Mouse (Mus musculus) testis, adult 10 weeks (tissue): ENCODE measurements around the gene Ctsf. TPM values are rescaled to one million over a fixed set of nuclear protein-coding genes. Genes with fewer than 3 reads are reported as not detected.

ENCODE experiments used
- polyA plus RNA-seq: library from polyadenylated mRNA; stranded (reverse); fragments of 350-450 nt; fragmentation: Illumina TruSeq; extraction: RNeasy Lipid Tissue Mini Kit (QIAGEN cat#74804); gene quantifications from one replicate; pipeline ENCODE4 v1.2.3, GENCODE M21; 2014; ENCODE audit warnings: low read depth, low replicate concordance

Gene Ctsf
- polyA plus RNA-seq, result 10.1 TPM

DNA sequence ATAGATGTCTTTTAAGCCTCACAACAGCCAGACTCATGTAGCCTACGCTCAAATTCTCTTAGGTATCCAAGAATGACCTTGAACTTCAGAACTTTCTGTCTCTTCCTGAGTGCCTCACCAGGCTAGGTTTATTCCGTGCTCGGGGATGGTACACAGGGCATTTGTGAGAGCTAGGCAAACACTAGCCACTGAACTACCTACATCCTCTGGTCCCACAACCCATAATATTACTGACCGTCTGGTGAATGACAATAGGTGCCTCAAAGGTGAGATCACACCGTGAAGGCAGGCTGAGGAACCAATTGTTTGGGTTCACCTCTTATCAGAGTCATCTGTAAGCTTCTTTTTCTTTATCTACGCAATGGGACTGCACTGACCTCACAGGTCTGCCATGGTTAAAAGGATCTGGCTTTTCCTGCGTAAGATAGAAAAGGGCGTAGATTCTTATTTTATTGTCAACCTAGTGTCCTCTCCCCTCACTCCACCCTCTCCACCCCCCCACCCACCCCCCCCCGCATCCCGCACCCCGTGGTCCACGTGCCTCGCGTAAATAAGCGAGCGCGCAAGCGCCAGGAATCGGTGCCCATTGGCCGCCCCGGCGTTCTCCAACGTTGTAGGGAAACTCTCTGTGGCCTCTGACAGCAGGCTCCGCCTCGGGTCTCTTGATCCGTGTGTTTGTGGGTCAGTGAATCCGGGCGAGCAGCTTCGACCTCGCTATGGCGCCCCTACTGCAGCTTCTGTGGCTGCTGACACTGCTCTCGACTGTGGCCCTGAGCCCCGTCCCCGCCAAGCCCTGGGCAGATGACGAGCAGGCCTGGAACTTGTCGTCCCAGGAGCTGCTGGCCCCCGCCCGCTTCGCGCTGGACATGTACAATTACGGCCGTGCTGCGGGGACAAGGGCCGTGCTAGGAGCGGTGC lies at the start of gene Ctsf:
Gene Ctsf, plus strand, starts transcription at position 579 of the 918 bp plus-strand sequence.

DNA sequence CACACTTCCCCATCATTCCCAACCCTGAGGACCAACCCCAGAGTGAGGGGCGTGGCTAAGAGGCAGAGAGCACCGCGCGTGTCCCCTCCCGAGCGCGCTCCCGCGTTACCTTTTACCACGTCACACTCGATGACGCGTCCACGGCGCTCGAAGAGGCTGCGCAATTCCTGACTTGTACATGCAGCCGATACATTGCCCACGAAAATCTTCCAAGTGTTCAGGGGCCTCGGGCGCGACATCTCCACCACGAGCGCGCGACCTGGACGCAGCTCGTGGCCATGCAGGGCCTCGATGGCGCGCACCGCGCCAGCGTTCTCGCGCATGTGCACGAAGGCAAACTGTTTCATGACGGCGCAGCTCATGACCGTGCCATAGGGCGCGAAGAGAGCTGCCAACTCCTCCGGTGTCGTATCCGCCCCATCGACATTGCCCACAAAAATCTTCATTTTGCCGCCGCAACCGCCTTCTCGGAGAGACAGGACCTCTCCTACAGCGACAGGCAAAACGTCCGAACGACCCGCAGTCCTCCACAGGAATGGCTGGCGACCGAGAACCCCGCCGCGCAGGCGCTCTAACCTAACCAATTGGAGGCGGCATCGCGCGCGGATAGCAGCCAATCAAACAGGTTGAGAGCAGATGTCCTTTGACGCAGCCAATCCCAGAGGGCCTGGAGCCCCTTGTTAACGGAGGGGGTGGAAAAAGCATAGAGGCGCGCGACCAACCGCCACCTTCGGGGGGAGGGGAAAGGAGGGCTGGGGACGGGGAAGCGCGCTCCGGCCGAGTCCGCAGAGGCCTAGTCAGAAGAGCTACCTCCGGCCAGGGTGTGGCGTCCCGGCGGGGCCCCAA lies 43.6 kb upstream of the Ctsf start, which contains the start of the genes Gm21992 and Rbm14:
Gene Gm21992, minus strand, starts transcription at position 550 of the 846 bp plus-strand sequence.
Gene Rbm14, minus strand, starts transcription at position 572 of the 846 bp plus-strand sequence.

DNA sequence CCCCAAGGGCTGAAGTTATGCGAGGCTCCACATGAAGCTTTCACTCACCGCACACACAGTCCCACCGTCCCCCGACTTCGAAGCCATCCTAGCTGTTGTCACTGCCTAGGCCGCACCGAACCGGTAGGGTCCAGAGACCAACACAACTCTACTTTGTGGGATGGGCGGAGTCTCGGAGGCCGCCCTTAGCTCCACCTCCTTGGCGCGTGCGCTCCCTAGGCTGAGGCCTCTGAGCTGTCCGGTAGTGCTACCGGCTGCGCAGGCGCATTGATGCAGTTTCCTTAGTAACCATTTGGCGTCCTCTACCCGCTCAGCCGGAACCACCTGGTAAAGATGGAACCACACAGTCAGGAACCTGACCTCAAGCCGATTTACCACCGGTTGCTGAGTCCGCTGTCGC lies 15.8 kb upstream of the Ctsf start, which contains the start of the genes Ccs and Ccdc87:
Gene Ccs, minus strand, starts transcription at position 184 of the 400 bp plus-strand sequence.
Gene Ccdc87, plus strand, starts transcription at position 218 of the 400 bp plus-strand sequence.

DNA sequence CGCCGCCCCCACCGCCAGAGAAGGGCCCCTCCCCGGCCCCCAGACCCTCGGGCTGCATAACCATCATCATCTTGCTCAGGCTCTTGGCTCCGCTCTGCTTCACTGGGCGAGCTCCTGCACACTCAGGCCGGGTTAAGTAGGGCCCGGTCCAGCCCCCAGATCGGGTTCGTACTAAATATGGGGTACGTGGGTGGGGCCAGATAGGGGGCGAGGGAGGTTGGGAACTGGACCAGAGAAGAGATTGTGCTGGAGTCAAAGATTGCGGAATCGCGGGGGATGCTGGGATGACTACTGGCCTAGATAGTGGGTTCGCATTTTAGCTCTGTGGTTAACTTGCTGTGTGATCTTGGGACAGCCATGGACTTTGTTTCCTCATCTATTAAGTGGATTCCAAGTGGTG lies 22.9 kb downstream of the Ctsf start, which contains the start of gene Actn3:
Gene Actn3, minus strand, starts transcription at position 125 of the 400 bp plus-strand sequence.

DNA sequence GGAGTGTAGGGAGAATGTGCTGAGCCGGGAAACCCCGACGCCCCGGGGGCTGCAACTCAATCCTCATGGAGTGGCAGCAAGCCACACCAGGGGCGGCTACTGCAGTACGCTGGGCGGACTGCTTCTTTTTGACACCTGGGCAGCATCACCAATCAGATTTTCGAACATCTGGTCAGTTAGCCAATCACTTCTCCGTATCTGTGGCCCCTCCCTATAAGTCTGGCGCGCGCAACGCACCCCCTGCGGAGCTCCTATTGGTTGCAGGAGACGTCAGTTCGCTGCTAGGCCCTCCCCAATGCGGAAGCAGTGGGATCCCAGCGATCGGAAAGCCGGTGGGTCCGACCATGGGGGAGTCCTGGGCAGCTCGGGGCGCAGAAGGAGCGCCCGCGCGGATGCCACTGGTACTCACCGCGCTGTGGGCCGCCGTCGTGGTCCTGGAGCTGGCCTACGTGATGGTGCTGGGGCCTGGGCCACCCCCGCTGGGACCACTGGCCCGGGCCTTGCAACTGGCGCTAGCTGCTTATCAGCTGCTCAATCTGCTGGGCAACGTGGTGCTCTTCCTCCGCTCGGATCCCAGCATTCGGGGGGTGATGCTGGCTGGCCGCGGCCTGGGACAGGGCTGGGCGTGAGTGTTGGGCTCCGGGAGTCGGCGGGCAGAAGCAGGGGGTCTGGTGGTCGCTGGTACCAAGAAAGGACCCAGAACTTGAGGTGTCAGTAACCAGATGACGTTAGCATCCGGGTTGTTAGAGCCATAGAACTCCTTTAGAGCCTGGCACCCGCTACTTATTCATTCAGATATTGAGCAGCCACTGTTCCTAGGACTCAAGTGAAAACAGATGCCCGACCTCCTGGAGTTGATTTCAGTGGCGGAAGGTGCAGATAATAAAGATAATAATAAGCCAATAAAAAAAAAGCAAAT lies 23.7 kb downstream of the Ctsf start, which contains the start of gene Zdhhc24:
Gene Zdhhc24, plus strand, starts transcription at position 264 of the 919 bp plus-strand sequence.

DNA sequence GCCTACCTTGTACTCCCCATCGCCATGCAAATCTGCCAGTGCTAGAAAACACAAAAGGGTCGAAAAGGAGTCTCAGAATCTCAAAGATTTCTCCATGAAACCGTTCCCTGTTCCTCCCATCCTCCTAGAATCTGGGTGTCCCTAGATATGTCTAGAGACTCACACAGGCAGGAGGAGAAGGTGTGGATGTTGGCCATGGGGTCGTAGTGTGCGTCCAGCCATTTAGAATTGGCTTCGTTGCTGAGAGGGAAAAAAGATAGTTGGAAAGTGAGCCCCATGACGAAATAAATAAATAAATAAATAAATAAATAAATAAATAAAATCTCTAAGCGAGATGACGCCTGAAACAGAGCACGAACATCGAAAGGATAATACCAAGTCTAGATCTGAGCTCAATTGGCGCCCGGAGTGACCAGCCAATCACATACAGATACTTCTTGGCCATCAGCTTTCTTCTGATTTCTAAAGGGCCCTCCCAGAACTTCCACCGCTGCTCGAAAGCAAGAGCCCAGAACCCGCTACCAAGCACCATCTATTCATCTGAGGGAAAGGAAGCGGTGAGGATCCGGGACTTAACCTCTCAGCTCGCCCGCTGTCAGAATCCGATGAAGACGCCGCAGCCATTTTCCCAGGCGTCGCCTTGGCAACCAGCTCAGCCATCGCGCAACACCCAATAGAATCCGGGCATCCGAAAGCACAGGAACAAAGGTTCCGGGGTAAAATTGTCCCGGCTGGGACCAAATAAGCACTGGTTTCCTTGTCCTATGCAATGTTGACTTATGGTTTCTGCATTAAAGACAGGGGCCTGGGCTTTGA lies 51.3 kb downstream of the Ctsf start, which contains the start of gene Bbs1:
Gene Bbs1, minus strand, starts transcription at position 650 of the 816 bp plus-strand sequence.

Other genes with a start within 250 kb of the Ctsf start
- gene Lrfn4, start 239.5 kb upstream of the Ctsf start, polyA plus RNA-seq, result not detected
- 2.3 TPM for gene Rce1, start 229.5 kb upstream of the Ctsf start, polyA plus RNA-seq
- gene Gm960, start 156.5 kb upstream of the Ctsf start, polyA plus RNA-seq, result 1.9 TPM
- gene Sptbn2, start 144.0 kb upstream of the Ctsf start, polyA plus RNA-seq, result 0.13 TPM
- gene Rbm4b, start 98.6 kb upstream of the Ctsf start, polyA plus RNA-seq, result 73.0 TPM
- gene Rbm4, start 61.2 kb upstream of the Ctsf start, polyA plus RNA-seq, result 11.1 TPM
- 4.2 TPM for gene Gm21992, start 43.5 kb upstream of the Ctsf start, polyA plus RNA-seq
- gene Rbm14, start 43.5 kb upstream of the Ctsf start, polyA plus RNA-seq, result 7.7 TPM
- gene Ccs, start 15.8 kb upstream of the Ctsf start, polyA plus RNA-seq, result 1.5 TPM
- gene Ccdc87, start 15.8 kb upstream of the Ctsf start, polyA plus RNA-seq, result 31.7 TPM
- 0.50 TPM for gene Actn3, start 22.8 kb downstream of the Ctsf start, polyA plus RNA-seq
- gene Zdhhc24, start 23.5 kb downstream of the Ctsf start, polyA plus RNA-seq, result 6.2 TPM
- gene Bbs1, start 51.5 kb downstream of the Ctsf start, polyA plus RNA-seq, result 10.4 TPM
- gene Dpp3, start 73.2 kb downstream of the Ctsf start, polyA plus RNA-seq, result 3.0 TPM
- gene Peli3, start 88.0 kb downstream of the Ctsf start, polyA plus RNA-seq, result 0.28 TPM
- 36.5 TPM for gene Mrpl11, start 107.0 kb downstream of the Ctsf start, polyA plus RNA-seq
- gene Npas4, start 135.2 kb downstream of the Ctsf start, polyA plus RNA-seq, result 0.14 TPM
- gene Slc29a2, start 168.7 kb downstream of the Ctsf start, polyA plus RNA-seq, result not detected
- gene B4gat1, start 183.7 kb downstream of the Ctsf start, polyA plus RNA-seq, result 1.8 TPM
- gene AC124502.3, start 183.8 kb downstream of the Ctsf start, polyA plus RNA-seq, result 1.3 TPM
- gene Brms1, start 186.2 kb downstream of the Ctsf start, polyA plus RNA-seq, result 8.2 TPM
- 1.6 TPM for gene Rin1, start 195.4 kb downstream of the Ctsf start, polyA plus RNA-seq
- 0.10 TPM for gene Cd248, start 212.9 kb downstream of the Ctsf start, polyA plus RNA-seq
- gene Tmem151a, start 230.4 kb downstream of the Ctsf start, polyA plus RNA-seq, result 4.4 TPM
- 24.1 TPM for gene Yif1a, start 233.4 kb downstream of the Ctsf start, polyA plus RNA-seq
- gene Cnih2, start 243.4 kb downstream of the Ctsf start, polyA plus RNA-seq, result 1.4 TPM